Mouse (Mus musculus) cerebellum, adult 2 months (tissue): ENCODE measurements around the gene Rps17.

Source experiments
- CTCF ChIP-seq: fragments of 200-500 bp; IDR thresholded peaks from 2 replicates; pipeline ENCODE4 v1.5.1; 2011; ENCODE audit warnings: low read depth, mild to moderate bottlenecking, control low read depth, low read length, moderate library complexity, borderline replicate concordance; ENCODE audit not compliant: insufficient read depth
- POLR2A ChIP-seq: fragments of 200-500 bp; IDR thresholded peaks from 2 replicates; pipeline ENCODE4 v1.6.1; 2011; ENCODE audit warnings: low read length, control low read depth, borderline replicate concordance; ENCODE audit not compliant: insufficient read depth

- TF ChIP-seq CTCF (no peak), POLR2A (no peak)
Observed at GRCm38 (mm10) chr7:81369724-81370123, 24.7 kb upstream of the Rps17 start.
